Mouse (Mus musculus) limb, embryonic 13.5 days (tissue): ENCODE data around the gene Nipsnap3b. TPM values are rescaled to one million over a fixed set of nuclear protein-coding genes. Genes with fewer than 3 reads are reported as not detected.

Experiments used
- ATAC-seq: fragments of 200-750 bp; cut with Nextera tagmentation; 2 replicates; pipeline ENCODE4 v1.8.0; 2017; ENCODE audit warnings: low read depth, moderate number of reproducible peaks, moderate TSS enrichment; ENCODE audit not compliant: low FRiP score
- H3K27ac ChIP-seq: fragments of 300-500 bp; sonication (generic); 2 replicates; pipeline ENCODE4 v1.5.1; 2015; ENCODE audit warnings: inconsistent platforms, mild to moderate bottlenecking, moderate library complexity
- H3K27me3 ChIP-seq: fragments of 300-500 bp; sonication (generic); 2 replicates; pipeline ENCODE4 v1.6.1; 2015; ENCODE audit warnings: mild to moderate bottlenecking, inconsistent platforms
- H3K36me3 ChIP-seq: fragments of 300-500 bp; sonication (generic); 2 replicates; pipeline ENCODE4 v1.6.1; 2015; ENCODE audit warnings: inconsistent platforms, mild to moderate bottlenecking, moderate library complexity
- H3K4me1 ChIP-seq: fragments of 300-500 bp; sonication (generic); 2 replicates; pipeline ENCODE4 v1.6.1; 2015; ENCODE audit warnings: inconsistent platforms
- H3K4me2 ChIP-seq: fragments of 300-500 bp; sonication (generic); replicated peaks from 2 replicates; pipeline ENCODE4 v1.6.1; 2015; ENCODE audit warnings: inconsistent platforms, mild to moderate bottlenecking, moderate library complexity
- H3K4me3 ChIP-seq: fragments of 300-500 bp; sonication (generic); 2 replicates; pipeline ENCODE4 v1.5.1; 2015; ENCODE audit warnings: moderate library complexity, mild to moderate bottlenecking, inconsistent platforms
- H3K9ac ChIP-seq: fragments of 300-500 bp; sonication (generic); 2 replicates; pipeline ENCODE4 v1.6.1; 2015; ENCODE audit warnings: mild to moderate bottlenecking, inconsistent platforms
- H3K9me3 ChIP-seq: fragments of 300-500 bp; sonication (generic); 2 replicates; pipeline ENCODE4 v1.6.1; 2016; ENCODE audit warnings: inconsistent platforms
- WGBS: fragments of 180-500 bp; shearing (Covaris S2); methylation state at CpG from one replicate; pipeline ENCODE4 v1.1.7; 2015; 5-methylcytosine and 5-hydroxymethylcytosine counted together
- polyA plus RNA-seq: library from polyadenylated mRNA; unstranded; fragments of >200 nt; fragmentation: Nextera tagmentation; extraction: Ambion mirVana; gene quantifications from 2 replicates; pipeline ENCODE4 v1.2.1, GENCODE M21; 2015

Nipsnap3b gene
- polyA plus RNA-seq, 1 experiment from 2014 or later = 55.9 TPM

DNA sequence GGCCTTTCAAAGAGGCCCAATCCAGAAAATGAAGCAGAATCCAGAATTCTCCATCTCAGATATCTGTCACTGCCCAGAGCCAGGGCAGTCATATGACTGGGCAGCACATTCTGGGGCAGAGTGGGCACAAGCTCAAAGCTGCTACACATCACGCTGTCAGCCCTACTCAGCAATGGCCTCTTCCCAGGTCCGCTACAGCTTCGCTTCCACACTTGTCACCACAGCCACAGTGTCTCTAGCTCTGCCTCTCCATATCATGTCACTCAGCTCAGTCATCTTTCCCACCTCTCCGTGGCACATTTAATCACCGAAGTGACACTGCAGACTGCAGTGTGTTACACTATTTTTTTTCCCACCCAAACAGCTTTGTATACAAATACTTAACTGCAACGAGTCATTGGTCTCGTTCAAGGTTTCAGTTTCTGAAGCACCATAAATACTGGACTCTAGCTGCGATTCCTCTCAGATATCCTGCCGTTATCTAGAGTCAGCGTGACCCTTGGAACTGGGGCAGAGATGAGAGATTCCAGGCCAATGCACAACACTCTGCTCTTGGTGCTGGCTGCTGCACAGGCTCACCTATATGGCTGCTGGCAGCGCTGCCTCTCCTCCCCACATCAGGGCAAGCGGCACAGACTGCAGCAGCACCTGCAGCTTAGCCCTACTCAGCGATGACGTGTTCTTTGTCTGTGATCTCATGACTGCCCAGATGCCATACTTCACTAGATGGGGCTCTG lies 11.7 kb downstream of the Nipsnap3b start:
- Histone ChIP-seq H3K36me3 (peaks cover 42% of the 10 kb centered on the region), H3K9ac (no peak overlapping the region), H3K4me3 (no peak overlapping the region), H3K27me3 (no peaks in the 10 kb centered on the region), H3K4me1 (no peaks in the 10 kb centered on the region), H3K27ac (no peak overlapping the region), H3K9me3 (no peaks in the 10 kb centered on the region), H3K4me2 (no peak overlapping the region)
- no peak for ATAC-seq
- WGBS = 92% methylated on average over 14 of the region's 14 CpGs

DNA sequence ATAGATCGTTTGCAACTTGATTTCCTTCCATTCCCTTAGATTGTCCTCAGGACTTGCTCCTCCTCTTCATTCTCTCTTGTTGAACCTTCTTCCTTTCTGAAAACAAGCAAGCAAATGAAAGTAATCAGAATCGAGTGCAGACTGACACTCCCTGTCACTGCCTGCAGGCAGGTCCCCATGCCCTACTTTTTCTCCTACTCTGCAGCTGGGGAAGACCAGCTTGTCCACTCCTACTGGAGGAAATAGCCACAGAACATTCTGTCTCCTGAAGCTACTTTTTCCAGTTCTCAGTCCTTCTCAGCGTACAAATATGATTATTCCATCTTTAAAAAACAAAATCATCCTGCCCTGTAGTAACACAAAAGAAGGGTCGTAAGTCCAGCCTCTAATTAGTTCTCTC lies 12.7 kb downstream of the Nipsnap3b start:
- Histone ChIP-seq H3K4me3 (no peak overlapping the region), H3K4me1 (no peaks in the 10 kb centered on the region), H3K27ac (no peak overlapping the region), H3K4me2 (no peak overlapping the region), H3K27me3 (no peaks in the 10 kb centered on the region), H3K9me3 (no peaks in the 10 kb centered on the region), H3K36me3 (peaks cover 34% of the 10 kb centered on the region), H3K9ac (no peak overlapping the region)
- 83% methylated on average over 4 of the region's 4 CpGs for WGBS
- no peak for ATAC-seq

DNA sequence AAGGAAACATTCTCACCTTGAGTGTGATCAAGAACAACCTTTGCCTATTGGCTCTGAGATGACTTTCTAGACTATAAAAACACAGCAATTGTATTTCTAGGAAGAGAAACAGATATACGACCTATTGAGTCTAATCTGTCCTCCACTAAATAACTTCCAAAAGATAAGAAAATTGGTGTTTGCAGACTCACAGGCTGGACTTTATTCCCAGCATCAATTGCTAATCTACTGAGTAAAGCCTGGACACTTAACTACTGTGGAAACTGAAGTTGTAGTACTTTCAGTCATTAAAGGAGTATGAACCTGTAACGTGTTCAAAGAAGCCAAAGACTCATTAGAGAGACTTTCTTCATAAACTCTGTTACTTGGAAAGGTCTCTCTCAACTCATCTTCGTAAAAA lies 16.1 kb downstream of the Nipsnap3b start:
- Histone ChIP-seq H3K4me1 (no peaks in the 10 kb centered on the region), H3K27me3 (no peaks in the 10 kb centered on the region), H3K4me3 (no peak overlapping the region), H3K36me3 (peaks cover 16% of the 10 kb centered on the region), H3K9ac (no peak overlapping the region), H3K4me2 (no peak overlapping the region), H3K9me3 (no peaks in the 10 kb centered on the region), H3K27ac (no peak overlapping the region)
- no peak for ATAC-seq
- 73% methylated on average over 3 of the region's 3 CpGs for WGBS

DNA sequence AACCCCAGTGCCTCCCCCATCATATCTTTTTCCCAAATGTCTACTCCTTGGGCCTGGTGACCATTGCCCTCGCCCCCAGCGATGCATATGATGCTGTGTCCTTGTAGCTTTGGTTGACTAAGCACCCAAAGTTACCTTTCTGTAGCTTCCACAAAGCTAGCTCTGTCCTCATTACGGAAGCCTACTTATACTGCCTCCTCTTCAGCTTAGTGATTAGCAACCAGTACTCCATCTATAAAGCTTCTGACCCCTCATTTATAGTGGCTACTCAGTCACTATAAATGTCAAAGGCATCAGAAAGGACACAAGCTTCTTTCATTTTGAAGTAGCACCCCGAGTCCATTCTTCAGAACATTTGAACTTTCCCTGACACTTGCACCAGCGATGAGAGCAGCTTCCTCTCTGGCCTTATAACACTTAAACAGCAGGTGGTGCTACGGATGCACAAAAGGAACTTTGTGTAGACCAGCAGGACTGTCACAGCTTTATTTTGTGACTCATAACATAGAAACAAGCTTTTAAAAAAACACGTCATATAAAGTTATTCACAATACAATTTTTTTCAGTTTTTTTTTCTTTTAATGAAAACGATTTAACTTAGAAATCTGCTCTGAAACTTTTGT lies 18.8 kb downstream of the Nipsnap3b start:
- no peak overlapping the region for H3K4me2 ChIP-seq
- no peak overlapping the region for H3K9ac ChIP-seq
- no peak overlapping the region for H3K27ac ChIP-seq
- H3K9me3 ChIP-seq = no peaks in the 10 kb centered on the region
- no peaks in the 10 kb centered on the region for H3K27me3 ChIP-seq
- 43% methylated on average over 8 of the region's 8 CpGs for WGBS
- peaks cover 30% of the 10 kb centered on the region for H3K36me3 ChIP-seq
- H3K4me1 ChIP-seq = no peaks in the 10 kb centered on the region
- H3K4me3 ChIP-seq = no peak overlapping the region
- no peak for ATAC-seq

DNA sequence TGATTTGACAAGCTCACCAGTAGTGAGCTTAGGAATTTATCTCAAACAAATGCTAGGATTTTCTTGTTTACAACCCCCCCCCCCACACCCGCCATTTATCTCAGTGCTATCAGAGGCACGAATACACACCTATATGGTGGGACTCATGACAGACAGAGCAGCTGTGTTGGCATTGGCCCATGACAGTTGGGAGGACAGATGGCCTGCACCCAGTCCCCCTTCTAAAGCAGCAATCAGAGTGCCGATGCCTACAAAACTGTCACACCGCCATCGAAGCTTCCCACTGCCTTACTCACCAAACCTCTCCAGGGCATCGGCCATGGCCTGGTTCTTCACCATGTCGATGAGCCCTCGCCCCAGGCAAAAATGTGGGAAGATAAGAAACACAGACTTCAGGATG lies 32.1 kb downstream of the Nipsnap3b start:
- Histone ChIP-seq H3K36me3 (peaks cover 60% of the 10 kb centered on the region), H3K27ac (no peak overlapping the region), H3K4me2 (no peak overlapping the region), H3K4me3 (no peak overlapping the region), H3K9ac (no peak overlapping the region), H3K27me3 (no peaks in the 10 kb centered on the region), H3K9me3 (no peaks in the 10 kb centered on the region), H3K4me1 (no peaks in the 10 kb centered on the region)
- WGBS = 92% methylated on average over 8 of the region's 8 CpGs
- no peak for ATAC-seq

DNA sequence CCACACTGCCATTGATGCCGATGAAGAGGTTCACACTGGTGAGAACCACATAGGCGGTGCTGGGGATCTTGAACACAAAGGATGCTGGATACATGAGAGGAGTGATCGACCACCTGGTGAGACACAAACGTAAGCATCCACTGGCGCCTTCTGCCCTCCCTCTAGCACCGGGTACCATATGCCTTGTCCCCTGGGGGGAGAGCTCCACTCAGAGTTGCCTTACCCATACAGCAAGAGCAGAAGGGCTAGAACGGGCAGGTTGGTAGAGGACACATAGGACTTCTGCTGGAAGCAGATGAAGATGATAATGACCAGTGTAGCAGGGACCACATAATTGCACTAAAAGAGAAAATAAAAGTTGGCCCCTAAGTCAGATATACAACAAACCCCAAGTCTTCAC lies 34.1 kb downstream of the Nipsnap3b start:
- Histone ChIP-seq H3K9ac (no peak overlapping the region), H3K4me3 (no peak overlapping the region), H3K27ac (no peak overlapping the region), H3K27me3 (no peaks in the 10 kb centered on the region), H3K9me3 (no peaks in the 10 kb centered on the region), H3K4me1 (no peaks in the 10 kb centered on the region), H3K4me2 (no peak overlapping the region), H3K36me3 (peaks cover 67% of the 10 kb centered on the region)
- WGBS = 89% methylated on average over 7 of the region's 7 CpGs
- ATAC-seq = no peak

DNA sequence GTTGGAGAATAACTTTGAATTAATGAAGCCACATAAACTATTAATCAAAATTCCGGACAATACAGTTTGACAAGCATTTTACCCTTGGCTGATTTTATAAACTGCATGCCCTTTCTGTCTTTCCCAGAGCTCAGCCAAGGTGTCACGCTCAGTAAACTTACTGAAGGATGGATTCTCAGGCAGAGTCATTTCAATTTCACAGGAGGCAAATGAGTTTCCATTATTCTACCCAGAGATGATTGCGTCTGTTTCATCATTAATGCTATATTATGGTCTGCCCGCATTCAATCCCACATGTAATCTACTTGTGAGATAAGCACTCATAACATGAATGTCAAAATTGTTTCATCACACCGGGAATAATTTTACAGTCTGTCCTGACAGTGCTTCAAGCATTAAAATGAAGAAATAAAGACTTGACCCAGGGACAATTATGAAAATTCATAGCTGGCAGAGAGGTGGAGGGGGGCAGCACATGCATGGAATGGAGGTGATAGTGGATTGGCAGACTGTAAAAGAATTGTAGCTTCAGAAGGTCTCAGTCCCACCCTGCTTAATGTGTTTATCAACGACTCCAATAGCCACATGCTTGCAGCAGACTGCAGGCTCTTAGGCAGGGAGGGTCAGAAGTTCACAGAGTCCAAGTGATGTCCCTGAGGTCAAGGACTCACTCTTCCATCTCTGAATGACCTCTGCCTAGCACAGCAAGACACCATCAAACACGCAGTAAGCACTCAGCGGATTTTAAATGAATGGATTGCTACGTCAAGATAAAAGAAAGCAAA lies 34.8 kb downstream of the Nipsnap3b start:
- no peak overlapping the region for H3K4me2 ChIP-seq
- H3K4me1 ChIP-seq = no peaks in the 10 kb centered on the region
- H3K4me3 ChIP-seq = no peak overlapping the region
- 0 out of 2 replicates have a peak, but pooled peaks cover 3% of the 10 kb centered on the region for H3K9me3 ChIP-seq
- no peak overlapping the region for H3K27ac ChIP-seq
- no peak overlapping the region for H3K9ac ChIP-seq
- H3K27me3 ChIP-seq = no peaks in the 10 kb centered on the region
- no peak for ATAC-seq
- H3K36me3 ChIP-seq = peaks cover 72% of the 10 kb centered on the region
- 74% methylated on average over 9 of the region's 9 CpGs for WGBS

DNA sequence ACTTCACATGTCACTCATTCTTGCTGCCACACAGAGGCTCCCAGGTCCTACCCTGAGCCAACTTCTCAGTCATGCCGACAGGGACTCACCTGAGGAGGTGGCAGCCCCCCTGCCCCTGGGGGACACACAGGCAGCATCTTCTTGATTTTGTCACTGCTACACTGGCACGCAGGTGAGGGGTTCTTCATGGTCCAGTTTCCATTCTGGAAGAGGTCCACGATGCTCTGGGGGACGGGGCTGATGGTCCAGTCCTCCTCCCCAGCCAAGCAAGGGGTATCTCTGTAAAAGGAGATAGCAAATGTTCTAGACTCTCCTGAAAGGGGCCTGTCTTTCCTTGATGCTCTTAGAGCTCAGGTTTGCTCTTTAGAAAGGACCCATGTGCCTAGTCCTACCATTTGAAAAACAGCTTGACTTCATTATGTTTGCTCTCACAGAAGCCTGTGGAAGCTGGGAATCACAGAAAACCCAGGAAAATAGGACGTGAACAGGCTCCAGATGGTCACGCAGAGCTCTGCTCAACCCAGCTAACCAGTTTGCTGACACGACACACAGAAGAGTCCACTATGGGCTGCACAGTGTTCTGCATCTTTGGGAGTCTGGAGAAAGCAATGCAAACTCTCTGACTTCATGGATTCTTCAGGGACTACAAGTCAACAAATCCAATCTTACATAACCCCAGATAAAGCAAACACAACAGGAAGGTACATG lies 50.8 kb downstream of the Nipsnap3b start:
- 75% methylated on average over 7 of the region's 7 CpGs for WGBS
- peaks cover 74% of the 10 kb centered on the region for H3K36me3 ChIP-seq
- H3K4me1 ChIP-seq = no peaks in the 10 kb centered on the region
- H3K9me3 ChIP-seq = no peaks in the 10 kb centered on the region
- H3K27me3 ChIP-seq = no peaks in the 10 kb centered on the region
- H3K4me2 ChIP-seq = no peak overlapping the region
- H3K4me3 ChIP-seq = no peak overlapping the region
- ATAC-seq = no peak
- no peak overlapping the region for H3K9ac ChIP-seq
- no peak overlapping the region for H3K27ac ChIP-seq

Other genes with a start within 250 kb of the Nipsnap3b start
- gene Olfr275, start 197.3 kb upstream of the Nipsnap3b start, polyA plus RNA-seq = not detected in 2 replicates
- not detected in 2 replicates for gene Olfr273, start 152.6 kb upstream of the Nipsnap3b start, polyA plus RNA-seq
- not detected in 2 replicates for gene Olfr272, start 92.7 kb upstream of the Nipsnap3b start, polyA plus RNA-seq
- gene Olfr270, start 47.3 kb upstream of the Nipsnap3b start, polyA plus RNA-seq = not detected in 2 replicates
- gene Nipsnap3a, start 22.6 kb upstream of the Nipsnap3b start, polyA plus RNA-seq = not detected in 2 replicates
- 7.3 and 7.8 TPM in 2 replicates for gene Abca1, start 148.0 kb downstream of the Nipsnap3b start, polyA plus RNA-seq